Comparison of ENCODE assay signal across 13 mouse cellular contexts in genomic region chr16:58389143-58389755, GRCm38 (mm10). TPM values are rescaled to one million over a fixed set of nuclear protein-coding genes. Genes with fewer than 3 reads are reported as not detected.
A peak's percentile ranks its signal among the peaks of the same experiment; 100 is the strongest.
DNase-seq lines count a peak whose midpoint lies in the region; ATAC-seq and TF ChIP-seq lines count a peak whose summit lies in the region.
"Had no signal": no experiment of that assay in that cellular context is flagged by ENCODE, and none has a peak within 500 bp of the region (broad histone marks: within the 10 kb centered on the region; RNA-seq: fewer than 3 reads in every experiment).

No protein-coding gene starts in this region.

- ATAC-seq in embryonic facial prominence, embryonic 11.5 days (replicated peaks; ENCODE audit: insufficient number of reproducible peaks, low FRiP score, low TSS enrichment, low read depth), result no peak
- peak; percentile 58; the same call in 1 of the 2 replicates for ATAC-seq in midbrain, embryonic 11.5 days (ENCODE audit: low FRiP score)
- no peak for ATAC-seq in midbrain, embryonic 16.5 days
- ATAC-seq in hindbrain, embryonic 11.5 days (ENCODE audit: low FRiP score), result peak; percentile 77
- ATAC-seq in midbrain, postnatal 0 days (ENCODE audit: low FRiP score), result no peak
- ATAC-seq: liver, embryonic 12.5 days had no signal

- H3K27ac ChIP-seq in embryonic facial prominence, embryonic 11.5 days (replicated peaks; ENCODE audit: low read depth, low read length), result no peak overlapping the region
- H3K27ac ChIP-seq in embryonic facial prominence, embryonic 10.5 days (replicated peaks), result no peak overlapping the region
- no peak overlapping the region for H3K27ac ChIP-seq in midbrain, embryonic 11.5 days (ENCODE audit: low read depth, low read length)
- no peak overlapping the region for H3K27ac ChIP-seq in midbrain, embryonic 16.5 days (ENCODE audit: low read length)
- peak overlapping the region; percentile 14; the same call in 1 of the 2 replicates for H3K27ac ChIP-seq in hindbrain, embryonic 11.5 days (ENCODE audit: low read depth, low read length)
- no peak overlapping the region for H3K27ac ChIP-seq in midbrain, postnatal 0 days (ENCODE audit: low read depth, low read length)
- H3K27ac ChIP-seq: kidney, embryonic 15.5 days; liver, embryonic 12.5 days; midbrain, embryonic 12.5 days had no signal

- peak; percentile 12 for DNase-seq in embryonic facial prominence, embryonic 11.5 days (ENCODE audit: low spot score)
- DNase-seq in embryonic facial prominence, embryonic 10.5 days (ENCODE audit: low spot score), result no peak
- DNase-seq in midbrain, embryonic 11.5 days (ENCODE audit: low spot score, missing footprints), result peak; percentile 89
- peak; percentile 62 for DNase-seq in hindbrain, embryonic 11.5 days (ENCODE audit: low spot score)
- DNase-seq in midbrain, postnatal 0 days (ENCODE audit: low spot score), result peak; percentile 56
- no peak for DNase-seq in kidney, postnatal 25 days
- DNase-seq in right cerebral cortex, postnatal 14 days, result no peak
- DNase-seq: cerebellum, adult 11-12 months had no signal

- H3K9ac ChIP-seq in embryonic facial prominence, embryonic 11.5 days (replicated peaks; ENCODE audit: low read length), result no peak overlapping the region
- no peak overlapping the region for H3K9ac ChIP-seq in midbrain, embryonic 11.5 days (ENCODE audit: low read length)
- H3K9ac ChIP-seq in midbrain, embryonic 16.5 days (ENCODE audit: low read depth, low read length), result no peak overlapping the region
- H3K9ac ChIP-seq in hindbrain, embryonic 11.5 days (ENCODE audit: low read depth, low read length), result no peak overlapping the region
- H3K9ac ChIP-seq in midbrain, postnatal 0 days (replicated peaks; ENCODE audit: low read length, poor library complexity, severe bottlenecking), result no peak overlapping the region
- H3K9ac ChIP-seq: kidney, embryonic 15.5 days; liver, embryonic 12.5 days; midbrain, embryonic 12.5 days had no signal

- no peaks in the 10 kb centered on the region for H3K36me3 ChIP-seq in embryonic facial prominence, embryonic 11.5 days (replicated peaks; ENCODE audit: control insufficient read depth, insufficient read depth, low read depth, low read length)
- no peaks in the 10 kb centered on the region for H3K36me3 ChIP-seq in embryonic facial prominence, embryonic 10.5 days (replicated peaks)
- no peaks in the 10 kb centered on the region for H3K36me3 ChIP-seq in midbrain, embryonic 11.5 days (ENCODE audit: control insufficient read depth, insufficient read depth, low read length)
- H3K36me3 ChIP-seq in midbrain, embryonic 16.5 days (ENCODE audit: control insufficient read depth, insufficient read depth, low read length), result no peaks in the 10 kb centered on the region
- no peaks in the 10 kb centered on the region for H3K36me3 ChIP-seq in hindbrain, embryonic 11.5 days (ENCODE audit: control insufficient read depth, insufficient read depth, low read length)
- no peaks in the 10 kb centered on the region for H3K36me3 ChIP-seq in midbrain, postnatal 0 days (ENCODE audit: insufficient read depth, low read length)
- H3K36me3 ChIP-seq: kidney, embryonic 15.5 days; liver, embryonic 12.5 days; midbrain, embryonic 12.5 days had no signal

- H3K9me3 ChIP-seq in embryonic facial prominence, embryonic 11.5 days (replicated peaks; ENCODE audit: control insufficient read depth, low read length), result no peaks in the 10 kb centered on the region
- no peaks in the 10 kb centered on the region for H3K9me3 ChIP-seq in embryonic facial prominence, embryonic 10.5 days
- no peaks in the 10 kb centered on the region for H3K9me3 ChIP-seq in midbrain, embryonic 11.5 days (ENCODE audit: control insufficient read depth, low read length)
- 0 out of 2 replicates have a peak, but pooled peaks cover 2% of the 10 kb centered on the region for H3K9me3 ChIP-seq in midbrain, embryonic 16.5 days (replicated peaks; ENCODE audit: control insufficient read depth, low read length, poor library complexity, severe bottlenecking)
- no peaks in the 10 kb centered on the region for H3K9me3 ChIP-seq in hindbrain, embryonic 11.5 days (ENCODE audit: control insufficient read depth, low read length)
- no peaks in the 10 kb centered on the region for H3K9me3 ChIP-seq in midbrain, postnatal 0 days (ENCODE audit: low read length)
- H3K9me3 ChIP-seq: kidney, embryonic 15.5 days; liver, embryonic 12.5 days; midbrain, embryonic 12.5 days had no signal

- no peaks in the 10 kb centered on the region for H3K4me1 ChIP-seq in embryonic facial prominence, embryonic 11.5 days (ENCODE audit: control insufficient read depth, insufficient read depth, low read length)
- peaks cover 3% of the 10 kb centered on the region; the same call in 1 of the 2 replicates for H3K4me1 ChIP-seq in embryonic facial prominence, embryonic 10.5 days
- H3K4me1 ChIP-seq in midbrain, embryonic 11.5 days (ENCODE audit: control insufficient read depth, insufficient read depth, low read length), result peaks cover 4% of the 10 kb centered on the region
- H3K4me1 ChIP-seq in midbrain, embryonic 16.5 days (ENCODE audit: control insufficient read depth, insufficient read depth, low read length), result no peaks in the 10 kb centered on the region; the same call in 1 of the 2 replicates
- H3K4me1 ChIP-seq in hindbrain, embryonic 11.5 days (replicated peaks; ENCODE audit: control insufficient read depth, insufficient read depth, low read length), result no peaks in the 10 kb centered on the region
- H3K4me1 ChIP-seq in midbrain, postnatal 0 days (ENCODE audit: insufficient read depth, low read length), result no peaks in the 10 kb centered on the region
- H3K4me1 ChIP-seq: kidney, embryonic 15.5 days; liver, embryonic 12.5 days; midbrain, embryonic 12.5 days had no signal

- no peak overlapping the region for H3K4me3 ChIP-seq in embryonic facial prominence, embryonic 11.5 days (ENCODE audit: low read depth, low read length)
- no peak overlapping the region for H3K4me3 ChIP-seq in embryonic facial prominence, embryonic 10.5 days
- no peak overlapping the region for H3K4me3 ChIP-seq in midbrain, embryonic 11.5 days (ENCODE audit: low read depth, low read length)
- H3K4me3 ChIP-seq in midbrain, embryonic 16.5 days (ENCODE audit: low read depth, low read length), result no peak overlapping the region
- no peak overlapping the region for H3K4me3 ChIP-seq in hindbrain, embryonic 11.5 days (ENCODE audit: low read depth, low read length)
- no peak overlapping the region for H3K4me3 ChIP-seq in midbrain, postnatal 0 days (ENCODE audit: low read depth, low read length)
- H3K4me3 ChIP-seq: erythroblast, embryonic 14.5 days; kidney, embryonic 15.5 days; liver, embryonic 12.5 days; midbrain, embryonic 12.5 days had no signal

- H3K27me3 ChIP-seq in embryonic facial prominence, embryonic 11.5 days (ENCODE audit: control insufficient read depth, insufficient read depth, low read length), result no peaks in the 10 kb centered on the region
- H3K27me3 ChIP-seq in embryonic facial prominence, embryonic 10.5 days (replicated peaks; ENCODE audit: low read depth, poor library complexity, severe bottlenecking), result no peaks in the 10 kb centered on the region
- no peaks in the 10 kb centered on the region for H3K27me3 ChIP-seq in midbrain, embryonic 11.5 days (ENCODE audit: control insufficient read depth, insufficient read depth, low read length)
- H3K27me3 ChIP-seq in midbrain, embryonic 16.5 days (ENCODE audit: control insufficient read depth, insufficient read depth, low read depth, low read length), result no peaks in the 10 kb centered on the region
- H3K27me3 ChIP-seq in hindbrain, embryonic 11.5 days (ENCODE audit: control insufficient read depth, insufficient read depth, low read length), result no peaks in the 10 kb centered on the region
- no peaks in the 10 kb centered on the region for H3K27me3 ChIP-seq in midbrain, postnatal 0 days (ENCODE audit: insufficient read depth, low read length)
- H3K27me3 ChIP-seq: kidney, embryonic 15.5 days; liver, embryonic 12.5 days; midbrain, embryonic 12.5 days had no signal

- no peak overlapping the region for H3K4me2 ChIP-seq in embryonic facial prominence, embryonic 11.5 days (ENCODE audit: low read depth, low read length)
- no peak overlapping the region for H3K4me2 ChIP-seq in midbrain, embryonic 11.5 days
- H3K4me2 ChIP-seq in midbrain, embryonic 16.5 days (ENCODE audit: low read length), result no peak overlapping the region
- H3K4me2 ChIP-seq in hindbrain, embryonic 11.5 days (replicated peaks; ENCODE audit: low read depth, low read length), result no peak overlapping the region
- H3K4me2 ChIP-seq in midbrain, postnatal 0 days (ENCODE audit: low read depth, low read length, poor library complexity, severe bottlenecking), result no peak overlapping the region
- H3K4me2 ChIP-seq: kidney, embryonic 15.5 days; liver, embryonic 12.5 days; midbrain, embryonic 12.5 days had no signal

- no peak for TF ChIP-seq CTCF in midbrain, postnatal 0 days (IDR thresholded peaks at IDR 0.05)

- WGBS in embryonic facial prominence, embryonic 11.5 days, result 29% methylated on average over 7 of the region's 7 CpGs
- 37% methylated on average over 7 of the region's 7 CpGs for WGBS in embryonic facial prominence, embryonic 10.5 days
- 19% methylated on average over 7 of the region's 7 CpGs for WGBS in midbrain, embryonic 11.5 days
- 14% methylated on average over 7 of the region's 7 CpGs for WGBS in midbrain, embryonic 16.5 days
- WGBS in hindbrain, embryonic 11.5 days, result 15% methylated on average over 7 of the region's 7 CpGs
- 14% methylated on average over 7 of the region's 7 CpGs for WGBS in midbrain, postnatal 0 days

RNA-seq across cellular contexts. Expression of gene Dcbld2, which starts 19.0 kb away (rescaled TPM):
- 10.1 and 15.3 TPM in 2 replicates for polyA plus RNA-seq in embryonic facial prominence, embryonic 11.5 days (2014; fragmentation: Nextera tagmentation; extraction: Ambion mirVana)
- polyA plus RNA-seq in embryonic facial prominence, embryonic 10.5 days (2016; fragmentation: Nextera tagmentation; extraction: Ambion mirVana), result 6.6 and 7.1 TPM in 2 replicates
- 10.0 and 11.5 TPM in 2 replicates for polyA plus RNA-seq in midbrain, embryonic 11.5 days (2014; fragmentation: Nextera tagmentation; extraction: Ambion mirVana)
- polyA plus RNA-seq in midbrain, embryonic 16.5 days (2015; fragmentation: Nextera tagmentation; extraction: Ambion mirVana), result 5.5 and 5.9 TPM in 2 replicates
- polyA plus RNA-seq in hindbrain, embryonic 11.5 days (2014; fragmentation: Nextera tagmentation; extraction: Ambion mirVana), result 14.0 and 16.7 TPM in 2 replicates
- 34.2 and 38.0 TPM in 2 replicates for total RNA-seq in midbrain, postnatal 0 days (2014; rRNA removed)
- polyA plus RNA-seq in midbrain, postnatal 0 days (2015; fragmentation: Nextera tagmentation; extraction: Ambion mirVana), result 3.1 and 3.7 TPM in 2 replicates

Comparison
In these comparisons a context has a peak if more than half of its experiments do, and no peak if none do; other contexts are left out.
1. ATAC-seq: peak in midbrain, embryonic 11.5 days (single experiment) and hindbrain, embryonic 11.5 days (single experiment); none in embryonic facial prominence, embryonic 11.5 days (single experiment), midbrain, embryonic 16.5 days (single experiment) and midbrain, postnatal 0 days (single experiment).
2. DNase-seq: peak in embryonic facial prominence, embryonic 11.5 days (single experiment), midbrain, embryonic 11.5 days (single experiment), hindbrain, embryonic 11.5 days (single experiment) and midbrain, postnatal 0 days (single experiment); none in embryonic facial prominence, embryonic 10.5 days (single experiment), kidney, postnatal 25 days (0 of 2) and right cerebral cortex, postnatal 14 days (single experiment).